ENCODE assay signal across 29 mouse cellular contexts in genomic region chr15:32574327-32574726, GRCm38 (mm10).
DNase-seq lines count a peak whose midpoint lies in the region; ATAC-seq and TF ChIP-seq lines count a peak whose summit lies in the region.
"Had no signal": no experiment of that assay in that cellular context is flagged by ENCODE, and none has a peak within 500 bp of the region (broad histone marks: within the 10 kb centered on the region; RNA-seq: fewer than 3 reads in every experiment).

No protein-coding gene starts in this region.

- DNase-seq in heart, adult 11 months, result peak; percentile 68
- DNase-seq in layer of hippocampus, adult 9-11 months, result peak; percentile 17
- no peak for DNase-seq in layer of hippocampus, postnatal 25 days (ENCODE audit: extremely low spot score in 1 of 2, low spot score in 1 of 2)
- peak; percentile 33 for DNase-seq in brain, adult 2 months (ENCODE audit: low read depth, low spot score)
- peak; percentile 59 for DNase-seq in brain, embryonic 14.5 days (ENCODE audit: low read depth)
- DNase-seq in right cerebral cortex, adult 2 months (ENCODE audit: low spot score in 2 of 2), result no peak
- DNase-seq: adrenal gland, adult 2 months; B cell, adult 2 months; cerebellum, adult 11-12 months; cerebellum, postnatal 25 days; gastrocnemius, adult 2 months; gastrocnemius, postnatal 36 days; heart, adult 2 months; heart, postnatal 10 days; kidney, adult 11 months; kidney, postnatal 25 days; lung, embryonic 14.5 days; lung, postnatal 14 days; right cerebral cortex, postnatal 14 days; thymus, postnatal 4 days had no signal

- no peaks in the 10 kb centered on the region for H3K27me3 ChIP-seq in heart, embryonic 12.5 days (replicated peaks)
- H3K27me3 ChIP-seq: embryonic facial prominence, embryonic 15.5 days; forebrain, embryonic 15.5 days; heart, embryonic 13.5 days; limb, embryonic 12.5 days; liver, embryonic 15.5 days; midbrain, embryonic 12.5 days had no signal

- no peak for TF ChIP-seq POLR2A in brain, embryonic 14.5 days (IDR thresholded peaks at IDR 0.05; ENCODE audit: borderline replicate concordance, extremely low read depth, insufficient read depth, insufficient read length, poor library complexity, severe bottlenecking)

- H3K36me3 ChIP-seq in heart, embryonic 12.5 days, result no peaks in the 10 kb centered on the region
- H3K36me3 ChIP-seq: forebrain, embryonic 15.5 days; heart, embryonic 13.5 days; liver, embryonic 15.5 days; midbrain, embryonic 12.5 days had no signal

- H3K9me3 ChIP-seq in heart, embryonic 12.5 days (replicated peaks), result no peaks in the 10 kb centered on the region
- H3K9me3 ChIP-seq: embryonic facial prominence, embryonic 10.5 days; embryonic facial prominence, embryonic 15.5 days; forebrain, embryonic 15.5 days; heart, embryonic 13.5 days; limb, embryonic 12.5 days; liver, embryonic 15.5 days; midbrain, embryonic 12.5 days had no signal

- H3K4me1 ChIP-seq in heart, embryonic 12.5 days (replicated peaks), result no peaks in the 10 kb centered on the region
- H3K4me1 ChIP-seq: embryonic facial prominence, embryonic 10.5 days; embryonic facial prominence, embryonic 15.5 days; forebrain, embryonic 15.5 days; limb, embryonic 12.5 days; liver, embryonic 15.5 days; midbrain, embryonic 12.5 days had no signal

- H3K27ac ChIP-seq in heart, embryonic 12.5 days (ENCODE audit: poor library complexity, severe bottlenecking), result no peak overlapping the region
- H3K27ac ChIP-seq: embryonic facial prominence, embryonic 10.5 days; embryonic facial prominence, embryonic 15.5 days; forebrain, embryonic 15.5 days; gastrocnemius, adult 2 months; heart, adult 2 months; heart, embryonic 13.5 days; limb, embryonic 12.5 days; liver, embryonic 15.5 days; midbrain, embryonic 12.5 days had no signal

- no peak for ATAC-seq in heart, embryonic 12.5 days (ENCODE audit: insufficient number of reproducible peaks, low FRiP score)
- ATAC-seq: forebrain, embryonic 15.5 days; inflammation-experienced regulatory T-cells, adult 6 months had no signal

- no peak overlapping the region for H3K4me3 ChIP-seq in heart, embryonic 12.5 days
- H3K4me3 ChIP-seq: embryonic facial prominence, embryonic 10.5 days; embryonic facial prominence, embryonic 15.5 days; forebrain, embryonic 15.5 days; gastrocnemius, adult 2 months; heart, adult 2 months; heart, embryonic 13.5 days; limb, embryonic 12.5 days; liver, embryonic 15.5 days; midbrain, embryonic 12.5 days had no signal

- H3K9ac ChIP-seq in heart, embryonic 12.5 days, result no peak overlapping the region
- H3K9ac ChIP-seq: embryonic facial prominence, embryonic 15.5 days; forebrain, embryonic 15.5 days; heart, embryonic 13.5 days; limb, embryonic 12.5 days; liver, embryonic 15.5 days; lung, embryonic 14.5 days; midbrain, embryonic 12.5 days had no signal

- H3K4me2 ChIP-seq in heart, embryonic 12.5 days, result no peak overlapping the region
- H3K4me2 ChIP-seq: embryonic facial prominence, embryonic 15.5 days; forebrain, embryonic 15.5 days; heart, embryonic 13.5 days; limb, embryonic 12.5 days; liver, embryonic 15.5 days; lung, embryonic 14.5 days; midbrain, embryonic 12.5 days had no signal

- 81% methylated on average over 6 of the region's 6 CpGs for WGBS in heart, embryonic 12.5 days

- TF ChIP-seq CTCF in brain, embryonic 14.5 days (IDR thresholded peaks at IDR 0.05; ENCODE audit: borderline replicate concordance, extremely low read depth, insufficient read depth, insufficient read length), result no peak

Comparison
In these comparisons a context has a peak if more than half of its experiments do, and no peak if none do; other contexts are left out.
1. DNase-seq: peak in heart, adult 11 months (single experiment), layer of hippocampus, adult 9-11 months (single experiment), brain, adult 2 months (single experiment) and brain, embryonic 14.5 days (single experiment); none in layer of hippocampus, postnatal 25 days (0 of 2) and right cerebral cortex, adult 2 months (0 of 2).